Mouse (Mus musculus): ENCODE data around the gene Gcnt7.

The Gcnt7 gene

GRCm38 (mm10) chr2:172458496-172458895 is at the start of gene Gcnt7:
TSS of gene Gcnt7 (minus strand) at chr2:172458596.
- DNase-seq: no peak

GRCm38 (mm10) chr2:172506121-172506520 is 47.7 kb upstream of the Gcnt7 start:
- DNase-seq: no peak

GRCm38 (mm10) chr2:172502168-172502567 is 43.8 kb upstream of the Gcnt7 start:
- DNase-seq: no peak

GRCm38 (mm10) chr2:172501341-172501740 is 42.9 kb upstream of the Gcnt7 start:
- peak; percentile 14 for DNase-seq

- no peak for DNase-seq
These were observed 42.4 kb upstream of the Gcnt7 start for GRCm38 (mm10) chr2:172500752-172501316.

- DNase-seq: no peak
These were observed 40.4 kb upstream of the Gcnt7 start for GRCm38 (mm10) chr2:172498823-172499222.

GRCm38 (mm10) chr2:172496736-172497345 is 38.4 kb upstream of the Gcnt7 start:
- DNase-seq: no peak

- no peak for DNase-seq
These were observed 26.4 kb upstream of the Gcnt7 start for GRCm38 (mm10) chr2:172484696-172485370.

- DNase-seq: no peak
These were observed 25.5 kb upstream of the Gcnt7 start for GRCm38 (mm10) chr2:172483766-172484413.

- peak; percentile 46 for DNase-seq
These were observed 23.4 kb upstream of the Gcnt7 start for GRCm38 (mm10) chr2:172481654-172482385.

- peak; percentile 35 for DNase-seq
These were observed 21.9 kb upstream of the Gcnt7 start for GRCm38 (mm10) chr2:172480296-172480695.

GRCm38 (mm10) chr2:172477860-172478259 is 19.5 kb upstream of the Gcnt7 start:
- peak; percentile 43 for DNase-seq

GRCm38 (mm10) chr2:172477350-172477749 is 19.0 kb upstream of the Gcnt7 start:
- no peak for DNase-seq

GRCm38 (mm10) chr2:172476707-172477260 is 18.4 kb upstream of the Gcnt7 start:
- DNase-seq: no peak

- DNase-seq: peak; percentile 68
These were observed 16.6 kb upstream of the Gcnt7 start for GRCm38 (mm10) chr2:172474970-172475369.

GRCm38 (mm10) chr2:172473591-172473990 is 15.2 kb upstream of the Gcnt7 start:
- DNase-seq: no peak

GRCm38 (mm10) chr2:172472318-172472717 is 13.9 kb upstream of the Gcnt7 start, which contains the start of gene Fam209:
TSS of gene Fam209 (plus strand) at chr2:172472520.
- DNase-seq: no peak

- DNase-seq: no peak
These were observed 10.0 kb upstream of the Gcnt7 start for GRCm38 (mm10) chr2:172468346-172468819.

- no peak for DNase-seq
These were observed 8.8 kb upstream of the Gcnt7 start for GRCm38 (mm10) chr2:172467206-172467605.

- DNase-seq: no peak
These were observed 8.2 kb upstream of the Gcnt7 start for GRCm38 (mm10) chr2:172466427-172467132.

GRCm38 (mm10) chr2:172462813-172463212 is 4.4 kb upstream of the Gcnt7 start:
- DNase-seq: no peak

GRCm38 (mm10) chr2:172460647-172461046 is 2.3 kb upstream of the Gcnt7 start:
- DNase-seq: no peak
